Mouse (Mus musculus) lung, embryonic 14.5 days (tissue): ENCODE results near the gene 4930556J24Rik. TPM values are rescaled to one million over a fixed set of nuclear protein-coding genes. Genes with fewer than 3 reads are reported as not detected.

Experiments used
- ATAC-seq: fragments of 200-750 bp; cut with Nextera tagmentation; 2 replicates; pipeline ENCODE4 v1.8.0; 2017; ENCODE audit warnings: mild to moderate bottlenecking, moderate TSS enrichment, moderate library complexity; ENCODE audit not compliant: insufficient read depth
- DNase-seq: peaks from one replicate; pipeline ENCODE4 v3.0.0-alpha.2; 2015
- H3K27ac ChIP-seq: fragments of 300-500 bp; sonication (generic); 2 replicates; pipeline ENCODE4 v1.5.1; 2014; ENCODE audit warnings: low read depth, mild to moderate bottlenecking, moderate library complexity
- H3K27me3 ChIP-seq: fragments of 300-500 bp; sonication (generic); 2 replicates; pipeline ENCODE4 v1.6.1; 2014; ENCODE audit warnings: low read length, control low read depth; ENCODE audit not compliant: insufficient read depth
- H3K36me3 ChIP-seq: fragments of 300-500 bp; sonication (generic); 2 replicates; pipeline ENCODE4 v1.6.1; 2014; ENCODE audit warnings: control low read depth; ENCODE audit not compliant: insufficient read depth
- H3K4me1 ChIP-seq: fragments of 300-500 bp; sonication (generic); 2 replicates; pipeline ENCODE4 v1.6.1; 2014; ENCODE audit warnings: antibody characterized with exemption, control low read depth; ENCODE audit not compliant: insufficient read depth
- H3K4me2 ChIP-seq: fragments of 300-500 bp; sonication (generic); 2 replicates; pipeline ENCODE4 v1.6.1; 2014; ENCODE audit warnings: mild to moderate bottlenecking
- H3K4me3 ChIP-seq: fragments of 300-500 bp; sonication (generic); 2 replicates; pipeline ENCODE4 v1.5.1; 2014; ENCODE audit warnings: low read depth, low read length
- H3K9ac ChIP-seq: fragments of 300-500 bp; sonication (generic); 2 replicates; pipeline ENCODE4 v1.6.1; 2014
- H3K9me3 ChIP-seq: fragments of 300-500 bp; sonication (generic); 2 replicates; pipeline ENCODE4 v1.6.1; 2016; ENCODE audit warnings: low read depth, low read length, control low read depth
- CTCF ChIP-seq: IDR thresholded peaks from 2 replicates; pipeline ENCODE4 v1.5.1; 2016; ENCODE audit warnings: antibody characterized with exemption, low read depth
- WGBS: fragments of 180-500 bp; shearing (Covaris S2); extraction: QIAGEN DNeasy Blood & Tissue Kit; methylation state at CpG from one replicate; pipeline ENCODE4 v1.1.7; 2014; 5-methylcytosine and 5-hydroxymethylcytosine counted together
- polyA plus RNA-seq: library from polyadenylated mRNA; unstranded; fragments of >200 nt; fragmentation: Nextera tagmentation; extraction: Ambion mirVana; gene quantifications from 2 replicates; pipeline ENCODE4 v1.2.1, GENCODE M21; 2014

4930556J24Rik gene
- polyA plus RNA-seq, 1 experiment from 2014 or later, result 0.16 TPM

- no peaks in the 10 kb centered on the region for H3K4me1 ChIP-seq
- TF ChIP-seq CTCF, result no peak
- H3K9me3 ChIP-seq, result no peaks in the 10 kb centered on the region
- H3K27ac ChIP-seq, result no peak overlapping the region
- peaks cover 39% of the 10 kb centered on the region for H3K27me3 ChIP-seq
- no peak overlapping the region for H3K4me2 ChIP-seq
- DNase-seq (no peak), ATAC-seq (no peak)
- H3K4me3 ChIP-seq, result no peak overlapping the region
- H3K36me3 ChIP-seq, result no peaks in the 10 kb centered on the region
- H3K9ac ChIP-seq, result no peak overlapping the region
- WGBS, result 58% methylated on average over 5 of the region's 5 CpGs
Measured at GRCm38 (mm10) chr11:3999547-3999946, 23.0 kb upstream of the 4930556J24Rik start.

- no peak for ATAC-seq
- 5% methylated on average over 66 of the region's 66 CpGs for WGBS
- no peak overlapping the region for H3K9ac ChIP-seq
Measured at GRCm38 (mm10) chr11:3997978-3998720, 21.6 kb upstream of the 4930556J24Rik start.

GRCm38 (mm10) chr11:3996840-3997239, 20.3 kb upstream of the 4930556J24Rik start:
- no peak for ATAC-seq
- no peaks in the 10 kb centered on the region for H3K4me1 ChIP-seq
- DNase-seq, result no peak
- no peak overlapping the region for H3K4me3 ChIP-seq
- no peaks in the 10 kb centered on the region for H3K36me3 ChIP-seq
- H3K9me3 ChIP-seq, result no peaks in the 10 kb centered on the region
- H3K27ac ChIP-seq, result no peak overlapping the region
- no peak overlapping the region for H3K4me2 ChIP-seq
- H3K27me3 ChIP-seq, result peaks cover 39% of the 10 kb centered on the region
- H3K9ac ChIP-seq, result no peak overlapping the region
- TF ChIP-seq CTCF, result no peak
- WGBS, result 86% methylated on average over 3 of the region's 3 CpGs

More at GRCm38 (mm10) chr11:3997978-3998720, 21.6 kb upstream of the 4930556J24Rik start:
- DNase-seq, result peak; percentile 36
- no peaks in the 10 kb centered on the region for H3K9me3 ChIP-seq
- TF ChIP-seq CTCF, result no peak; the same call in 1 of the 2 replicates
- H3K4me2 ChIP-seq, result peak overlapping the region; percentile 56
- H3K27ac ChIP-seq, result no peak overlapping the region
- H3K27me3 ChIP-seq, result peaks cover 39% of the 10 kb centered on the region
- no peaks in the 10 kb centered on the region for H3K4me1 ChIP-seq
- H3K4me3 ChIP-seq, result peak overlapping the region; percentile 22
- H3K36me3 ChIP-seq, result no peaks in the 10 kb centered on the region

GRCm38 (mm10) chr11:3995511-3995910, 18.9 kb upstream of the 4930556J24Rik start:
- Histone ChIP-seq H3K9me3 (no peaks in the 10 kb centered on the region), H3K9ac (no peak overlapping the region), H3K27me3 (peaks cover 35% of the 10 kb centered on the region), H3K4me3 (no peak overlapping the region), H3K36me3 (no peaks in the 10 kb centered on the region), H3K4me1 (no peaks in the 10 kb centered on the region), H3K27ac (no peak overlapping the region), H3K4me2 (no peak overlapping the region)
- no peak for DNase-seq
- TF ChIP-seq CTCF, result no peak
- ATAC-seq, result no peak
- 83% methylated on average over 5 of the region's 5 CpGs for WGBS

- TF ChIP-seq CTCF, result no peak
- no peak overlapping the region for H3K4me2 ChIP-seq
- ATAC-seq, result no peak
- DNase-seq, result no peak
- H3K27ac ChIP-seq, result no peak overlapping the region
- WGBS, result 75% methylated on average over 6 of the region's 6 CpGs
- H3K27me3 ChIP-seq, result peaks cover 22% of the 10 kb centered on the region
- H3K4me1 ChIP-seq, result no peaks in the 10 kb centered on the region
- no peak overlapping the region for H3K4me3 ChIP-seq
- no peaks in the 10 kb centered on the region for H3K9me3 ChIP-seq
- H3K36me3 ChIP-seq, result no peaks in the 10 kb centered on the region
- no peak overlapping the region for H3K9ac ChIP-seq
Measured at GRCm38 (mm10) chr11:3993914-3994313, 17.3 kb upstream of the 4930556J24Rik start.

GRCm38 (mm10) chr11:3993132-3993531, 16.6 kb upstream of the 4930556J24Rik start:
- no peaks in the 10 kb centered on the region for H3K36me3 ChIP-seq
- H3K27ac ChIP-seq, result no peak overlapping the region
- H3K4me1 ChIP-seq, result no peaks in the 10 kb centered on the region
- no peaks in the 10 kb centered on the region for H3K9me3 ChIP-seq
- no peak for DNase-seq
- H3K4me3 ChIP-seq, result no peak overlapping the region
- no peak overlapping the region for H3K4me2 ChIP-seq
- no peak overlapping the region for H3K9ac ChIP-seq
- TF ChIP-seq CTCF, result no peak
- no peak for ATAC-seq
- 65% methylated on average over 6 of the region's 6 CpGs for WGBS
- peaks cover 14% of the 10 kb centered on the region for H3K27me3 ChIP-seq

GRCm38 (mm10) chr11:3989748-3990147, 13.2 kb upstream of the 4930556J24Rik start:
- Histone ChIP-seq H3K4me2 (no peak overlapping the region), H3K9ac (no peak overlapping the region), H3K4me3 (no peak overlapping the region), H3K27me3 (no peaks in the 10 kb centered on the region; the same call in 1 of the 2 replicates), H3K4me1 (no peaks in the 10 kb centered on the region), H3K36me3 (no peaks in the 10 kb centered on the region), H3K9me3 (no peaks in the 10 kb centered on the region), H3K27ac (no peak overlapping the region)
- ATAC-seq (no peak), DNase-seq (no peak)
- WGBS, result 54% methylated on average over 3 of the region's 3 CpGs
- TF ChIP-seq CTCF, result no peak
